Mouse (Mus musculus): ENCODE measurements around the gene Trp53tg5. TPM values are rescaled to one million over a fixed set of nuclear protein-coding genes. Genes with fewer than 3 reads are reported as not detected.

The Trp53tg5 gene
- polyA plus RNA-seq, 1 experiment = 97.8 TPM

DNA sequence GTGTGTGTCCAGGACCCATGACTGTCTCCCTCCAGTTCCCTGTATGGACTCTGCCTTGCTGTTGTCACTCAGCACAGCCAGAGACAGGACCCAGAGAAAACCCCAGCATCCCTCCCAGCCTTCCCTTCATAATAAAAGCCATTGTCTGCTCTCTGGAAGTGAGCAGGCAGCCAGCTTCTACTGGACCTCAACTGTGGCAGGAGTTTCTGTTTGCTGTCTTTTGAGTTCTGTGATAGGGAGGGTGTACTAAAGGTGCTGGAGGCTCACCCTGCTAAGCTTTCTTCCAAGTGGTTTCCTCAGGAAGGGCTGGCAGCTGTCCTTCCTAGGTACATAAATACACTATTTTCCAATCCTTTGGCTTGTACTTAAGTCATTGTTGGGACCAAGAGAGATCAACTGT lies 8.4 kb downstream of the Trp53tg5 start:
- H3K27ac ChIP-seq (ENCODE audit: control insufficient read depth, insufficient read depth, low read depth, low read length) = no peak overlapping the region
- TF ChIP-seq POLR2A (IDR thresholded peaks at IDR 0.05; ENCODE audit: control insufficient read depth, low read depth, low read length) (no peak), CTCF (IDR thresholded peaks at IDR 0.05; ENCODE audit: control insufficient read depth, insufficient read depth, insufficient replicate concordance, low read depth, low read length) (no peak)
- H3K4me1 ChIP-seq (ENCODE audit: control insufficient read depth, insufficient read depth, low read length) = no peaks in the 10 kb centered on the region; the same call in 1 of the 2 replicates
- no peaks in the 10 kb centered on the region; the same call in 1 of the 2 replicates for H3K36me3 ChIP-seq (ENCODE audit: control insufficient read depth, insufficient read depth, low read length)
- no peak overlapping the region for H3K4me3 ChIP-seq (ENCODE audit: control insufficient read depth, low read depth, low read length)
- no peaks in the 10 kb centered on the region for H3K27me3 ChIP-seq (ENCODE audit: control insufficient read depth, insufficient read depth, low read length)

DNA sequence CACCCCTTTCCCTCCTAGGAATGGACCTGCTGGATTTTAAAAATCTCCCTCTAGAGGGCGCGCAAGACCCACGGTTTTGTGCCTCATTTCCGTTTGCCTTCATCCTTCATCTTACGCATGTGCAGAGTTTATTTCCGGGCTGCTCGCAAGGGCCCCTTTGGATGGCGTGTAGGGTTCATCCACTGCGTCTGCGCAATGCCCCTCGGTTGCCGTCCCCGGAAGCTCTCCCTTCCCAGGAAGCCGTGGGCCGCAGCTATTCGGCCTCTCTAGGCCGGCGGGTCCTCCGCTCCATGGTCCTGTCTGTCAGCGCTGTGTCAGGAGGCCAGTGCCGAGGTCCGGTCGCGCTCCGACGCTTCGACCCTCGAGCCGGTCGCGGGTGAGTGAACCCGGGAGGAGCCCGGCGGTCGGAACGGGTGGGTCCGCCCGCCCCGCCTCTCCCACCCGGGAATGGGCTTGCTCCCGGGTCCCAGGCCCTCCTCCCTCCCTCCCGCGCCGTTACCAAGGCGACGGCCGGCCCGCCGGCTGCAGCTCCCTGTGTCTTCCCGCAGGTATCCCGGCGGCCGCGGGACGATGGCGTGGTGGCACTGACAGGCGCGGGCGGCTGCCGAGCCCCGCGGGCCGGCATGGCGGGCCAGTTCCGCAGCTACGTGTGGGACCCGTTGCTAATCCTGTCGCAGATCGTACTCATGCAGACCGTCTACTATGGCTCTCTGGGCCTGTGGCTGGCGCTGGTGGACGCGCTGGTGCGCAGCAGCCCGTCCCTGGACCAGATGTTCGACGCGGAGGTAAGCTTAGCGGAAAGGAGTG lies 12.6 kb downstream of the Trp53tg5 start, which contains the start of gene Gm20458:
Gm20458 (plus strand) TSS at position 223 of the 807 bp plus-strand sequence.
- peak; percentile 82 for TF ChIP-seq POLR2A (IDR thresholded peaks at IDR 0.05; ENCODE audit: control insufficient read depth, low read depth, low read length)
- peak; percentile 60; the same call in 1 of the 2 replicates for TF ChIP-seq CTCF (IDR thresholded peaks at IDR 0.05; ENCODE audit: control insufficient read depth, insufficient read depth, insufficient replicate concordance, low read depth, low read length)
- Histone ChIP-seq H3K4me3 (ENCODE audit: control insufficient read depth, low read depth, low read length) (peak within 1 kb of the TSS; percentile 95), H3K4me1 (ENCODE audit: control insufficient read depth, insufficient read depth, low read length) (peaks cover 3% of the 10 kb centered on the region; the same call in 1 of the 2 replicates), H3K27me3 (ENCODE audit: control insufficient read depth, insufficient read depth, low read length) (no peaks in the 10 kb centered on the region), H3K27ac (ENCODE audit: control insufficient read depth, insufficient read depth, low read depth, low read length) (peak within 1 kb of the TSS; percentile 79), H3K36me3 (ENCODE audit: control insufficient read depth, insufficient read depth, low read length) (no peaks in the 10 kb centered on the region)

DNA sequence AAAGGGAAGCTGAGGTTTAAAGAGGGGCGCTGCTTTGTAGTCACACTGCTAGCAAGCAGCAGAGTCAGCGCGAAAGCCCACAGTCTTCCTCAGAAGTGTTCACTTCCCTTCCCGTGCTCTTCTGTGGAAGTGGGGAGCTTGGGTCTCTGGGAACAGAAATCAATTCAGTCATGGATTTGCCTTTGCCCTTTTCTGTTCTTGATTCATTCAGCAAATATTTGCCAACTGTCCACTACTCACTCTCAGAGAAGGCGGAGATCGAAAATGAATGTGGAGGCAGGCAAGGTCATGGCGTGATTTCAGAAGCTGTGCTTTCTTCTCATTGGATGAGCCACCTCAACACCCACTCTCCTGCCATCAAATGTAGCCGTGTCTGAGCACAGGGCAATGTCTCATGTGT lies 15.0 kb downstream of the Trp53tg5 start:
- Histone ChIP-seq H3K4me3 (ENCODE audit: control insufficient read depth, low read depth, low read length) (no peak overlapping the region), H3K36me3 (ENCODE audit: control insufficient read depth, insufficient read depth, low read length) (no peaks in the 10 kb centered on the region), H3K27ac (ENCODE audit: control insufficient read depth, insufficient read depth, low read depth, low read length) (no peak overlapping the region), H3K27me3 (ENCODE audit: control insufficient read depth, insufficient read depth, low read length) (no peaks in the 10 kb centered on the region), H3K4me1 (ENCODE audit: control insufficient read depth, insufficient read depth, low read length) (peaks cover 6% of the 10 kb centered on the region)
- TF ChIP-seq POLR2A (IDR thresholded peaks at IDR 0.05; ENCODE audit: control insufficient read depth, low read depth, low read length) (no peak), CTCF (IDR thresholded peaks at IDR 0.05; ENCODE audit: control insufficient read depth, insufficient read depth, insufficient replicate concordance, low read depth, low read length) (no peak)

DNA sequence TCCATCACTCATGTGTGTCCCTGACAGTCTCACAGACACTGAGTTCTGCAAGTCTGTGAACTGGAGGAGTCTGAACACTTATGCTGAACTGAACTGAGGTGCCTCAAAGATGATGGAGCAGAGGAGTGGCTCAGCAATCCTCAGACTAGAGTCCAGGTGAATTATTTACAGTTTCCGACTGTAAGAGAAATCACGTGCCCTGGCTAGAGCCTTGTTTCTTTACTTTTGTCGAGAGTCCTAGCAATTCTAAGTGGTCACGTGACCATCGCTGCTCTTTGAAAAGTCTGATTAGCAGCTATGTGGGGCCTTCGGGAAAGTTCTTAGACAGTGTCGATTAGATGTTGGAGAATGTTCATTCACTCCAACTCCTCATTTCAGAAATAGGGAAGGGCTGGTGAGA lies 15.6 kb downstream of the Trp53tg5 start:
- Histone ChIP-seq H3K4me3 (ENCODE audit: control insufficient read depth, low read depth, low read length) (no peak overlapping the region), H3K4me1 (ENCODE audit: control insufficient read depth, insufficient read depth, low read length) (peaks cover 6% of the 10 kb centered on the region), H3K27me3 (ENCODE audit: control insufficient read depth, insufficient read depth, low read length) (no peaks in the 10 kb centered on the region), H3K36me3 (ENCODE audit: control insufficient read depth, insufficient read depth, low read length) (no peaks in the 10 kb centered on the region), H3K27ac (ENCODE audit: control insufficient read depth, insufficient read depth, low read depth, low read length) (no peak overlapping the region)
- no peak for TF ChIP-seq CTCF (IDR thresholded peaks at IDR 0.05; ENCODE audit: control insufficient read depth, insufficient read depth, insufficient replicate concordance, low read depth, low read length)
- TF ChIP-seq POLR2A (IDR thresholded peaks at IDR 0.05; ENCODE audit: control insufficient read depth, low read depth, low read length) = no peak

- no peak for TF ChIP-seq POLR2A (IDR thresholded peaks at IDR 0.05; ENCODE audit: control insufficient read depth, low read depth, low read length)
- no peak for TF ChIP-seq CTCF (IDR thresholded peaks at IDR 0.05; ENCODE audit: control insufficient read depth, insufficient read depth, insufficient replicate concordance, low read depth, low read length)
- no peak within 1 kb of the TSS for H3K27ac ChIP-seq (ENCODE audit: control insufficient read depth, insufficient read depth, low read depth, low read length)
- H3K27me3 ChIP-seq (ENCODE audit: control insufficient read depth, insufficient read depth, low read length) = no peaks in the 10 kb centered on the region
- no peaks in the 10 kb centered on the region for H3K36me3 ChIP-seq (ENCODE audit: control insufficient read depth, insufficient read depth, low read length)
- H3K4me1 ChIP-seq (ENCODE audit: control insufficient read depth, insufficient read depth, low read length) = peaks cover 6% of the 10 kb centered on the region
- H3K4me3 ChIP-seq (ENCODE audit: control insufficient read depth, low read depth, low read length) = no peak within 1 kb of the TSS
Observed at GRCm38 (mm10) chr2:164456864-164457300, 16.6 kb downstream of the Trp53tg5 start, which contains the start of gene Sys1. TSS of gene Sys1 (plus strand) at chr2:164456964.

GRCm38 (mm10) chr2:164456413-164456812 lies 17.1 kb downstream of the Trp53tg5 start:
- Histone ChIP-seq H3K36me3 (ENCODE audit: control insufficient read depth, insufficient read depth, low read length) (no peaks in the 10 kb centered on the region), H3K27me3 (ENCODE audit: control insufficient read depth, insufficient read depth, low read length) (no peaks in the 10 kb centered on the region), H3K4me3 (ENCODE audit: control insufficient read depth, low read depth, low read length) (no peak overlapping the region), H3K27ac (ENCODE audit: control insufficient read depth, insufficient read depth, low read depth, low read length) (no peak overlapping the region), H3K4me1 (ENCODE audit: control insufficient read depth, insufficient read depth, low read length) (peaks cover 6% of the 10 kb centered on the region)
- TF ChIP-seq CTCF (IDR thresholded peaks at IDR 0.05; ENCODE audit: control insufficient read depth, insufficient read depth, insufficient replicate concordance, low read depth, low read length) (no peak), POLR2A (IDR thresholded peaks at IDR 0.05; ENCODE audit: control insufficient read depth, low read depth, low read length) (no peak)

GRCm38 (mm10) chr2:164455421-164456190 lies 17.9 kb downstream of the Trp53tg5 start:
- Histone ChIP-seq H3K4me3 (ENCODE audit: control insufficient read depth, low read depth, low read length) (no peak overlapping the region), H3K4me1 (ENCODE audit: control insufficient read depth, insufficient read depth, low read length) (peaks cover 6% of the 10 kb centered on the region), H3K27me3 (ENCODE audit: control insufficient read depth, insufficient read depth, low read length) (no peaks in the 10 kb centered on the region), H3K27ac (ENCODE audit: control insufficient read depth, insufficient read depth, low read depth, low read length) (peak overlapping the region; percentile 58; the same call in 1 of the 2 replicates), H3K36me3 (ENCODE audit: control insufficient read depth, insufficient read depth, low read length) (no peaks in the 10 kb centered on the region)
- TF ChIP-seq CTCF (IDR thresholded peaks at IDR 0.05; ENCODE audit: control insufficient read depth, insufficient read depth, insufficient replicate concordance, low read depth, low read length) (no peak), POLR2A (IDR thresholded peaks at IDR 0.05; ENCODE audit: control insufficient read depth, low read depth, low read length) (no peak)
